Mouse (Mus musculus) G1E (cell line): Measurements from ENCODE around the gene Ccdc47.

Experiments used
- CTCF ChIP-seq: IDR thresholded peaks from 2 replicates; pipeline ENCODE4 v1.5.1; 2012; ENCODE audit warnings: low read depth, low read length, inconsistent platforms, mixed read lengths
- GATA1 ChIP-seq: IDR thresholded peaks from 2 replicates; pipeline ENCODE4 v1.6.1; 2012; ENCODE audit warnings: borderline replicate concordance, low read length, inconsistent platforms, mixed read lengths
- POLR2AphosphoS5 ChIP-seq: IDR thresholded peaks from 2 replicates; pipeline ENCODE4 v1.6.1; 2012; ENCODE audit warnings: low read depth, low read length, inconsistent platforms; ENCODE audit not compliant: insufficient replicate concordance

DNA sequence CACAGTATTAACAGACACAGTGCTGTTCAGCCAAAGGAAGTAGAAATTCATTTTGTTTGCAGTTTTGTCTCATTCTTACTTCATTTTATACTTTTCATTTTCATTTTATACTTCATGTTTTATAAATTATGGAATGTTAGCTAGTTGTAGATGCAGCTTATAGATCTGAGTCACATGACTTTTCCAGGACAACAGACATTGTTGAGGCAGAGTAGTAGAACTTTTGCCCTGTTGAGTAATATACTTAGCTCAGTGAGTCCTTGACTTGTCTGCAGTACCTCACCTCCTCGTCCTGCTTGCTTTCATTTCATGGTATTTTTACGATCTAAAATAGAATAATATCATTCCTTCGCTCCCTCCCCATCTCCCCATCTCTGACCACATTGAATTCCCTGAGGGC is 4.5 kb upstream of the Ccdc47 start:
- no peak for TF ChIP-seq CTCF
- no peak for TF ChIP-seq GATA1
- TF ChIP-seq POLR2AphosphoS5 = no peak
